Mouse (Mus musculus) kidney, postnatal 25 days (tissue): ENCODE results near the gene Prr18.
"Not testable (repeated sequence)": the region's sequence is repeated elsewhere in the genome, so short reads cannot be mapped to it uniquely, and the experiment has no call there.

ENCODE experiments used
- DNase-seq, 2 experiments: peaks; one replicate each; pipeline ENCODE4 v3.0.0; 2021; ENCODE audit warnings: mixed read lengths in 2 of 2

The Prr18 gene

GRCm38 (mm10) chr17:8337159-8337558, at the start of gene Prr18:
TSS of gene Prr18 (plus strand) at chr17:8337459.
- DNase-seq, result not testable (repeated sequence)

- DNase-seq, result peak in 1 of 2 experiments; percentile 54
Measured at GRCm38 (mm10) chr17:8289993-8290679, 47.1 kb upstream of the Prr18 start.

- peak in 1 of 2 experiments; percentile 60 for DNase-seq
Measured at GRCm38 (mm10) chr17:8290736-8291135, 46.5 kb upstream of the Prr18 start.

- DNase-seq, result no peak
Measured at GRCm38 (mm10) chr17:8295825-8296224, 41.4 kb upstream of the Prr18 start.

- DNase-seq, result no peak
Measured at GRCm38 (mm10) chr17:8296313-8296844, 40.9 kb upstream of the Prr18 start.

- no peak for DNase-seq
Measured at GRCm38 (mm10) chr17:8297746-8298145, 39.5 kb upstream of the Prr18 start.

GRCm38 (mm10) chr17:8298281-8298680, 39.0 kb upstream of the Prr18 start:
- DNase-seq, result no peak

GRCm38 (mm10) chr17:8299524-8299923, 37.7 kb upstream of the Prr18 start:
- DNase-seq, result no peak

- DNase-seq, result no peak
Measured at GRCm38 (mm10) chr17:8301515-8301914, 35.7 kb upstream of the Prr18 start.

- DNase-seq, result no peak
Measured at GRCm38 (mm10) chr17:8302772-8303438, 34.4 kb upstream of the Prr18 start.

GRCm38 (mm10) chr17:8303671-8304070, 33.6 kb upstream of the Prr18 start:
- DNase-seq, result no peak

GRCm38 (mm10) chr17:8305801-8306200, 31.5 kb upstream of the Prr18 start:
- DNase-seq, result peak in 1 of 2 experiments; percentile 42

GRCm38 (mm10) chr17:8310838-8311614, 26.2 kb upstream of the Prr18 start, which contains the start of gene Sft2d1:
TSS of gene Sft2d1 (plus strand) at chr17:8311102.
- peak; percentile 97 to 98 for DNase-seq

GRCm38 (mm10) chr17:8311751-8312150, 25.5 kb upstream of the Prr18 start:
- DNase-seq, result no peak

- DNase-seq, result peak; percentile 30 to 78
Measured at GRCm38 (mm10) chr17:8313976-8314375, 23.3 kb upstream of the Prr18 start.

GRCm38 (mm10) chr17:8316251-8316650, 21.0 kb upstream of the Prr18 start:
- no peak for DNase-seq

- not testable (repeated sequence) for DNase-seq
Measured at GRCm38 (mm10) chr17:8326877-8327276, 10.4 kb upstream of the Prr18 start.

- DNase-seq, result peak; percentile 27 to 32
Measured at GRCm38 (mm10) chr17:8328511-8329174, 8.6 kb upstream of the Prr18 start.

GRCm38 (mm10) chr17:8330602-8331001, 6.7 kb upstream of the Prr18 start:
- DNase-seq, result peak in 1 of 2 experiments; percentile 11

- DNase-seq, result no peak
Measured at GRCm38 (mm10) chr17:8339666-8340374, 2.6 kb downstream of the Prr18 start.

GRCm38 (mm10) chr17:8340407-8341359, 3.4 kb downstream of the Prr18 start:
- DNase-seq, result peak; percentile 21 to 40
